Mouse (Mus musculus) heart, postnatal 4 days (tissue): ENCODE results near the gene Cd52. TPM values are rescaled to one million over a fixed set of nuclear protein-coding genes. Genes with fewer than 3 reads are reported as not detected.

Experiments used
- DNase-seq: peaks from one replicate; pipeline ENCODE4 v3.0.0; 2021
- total RNA-seq, 2 experiments: library from RNA; stranded (reverse); gene quantifications; 2 replicates each; pipeline ENCODE4 v1.2.3; 2021

The Cd52 gene
- total RNA-seq, 2 experiments from 2014 or later, result 4.3 to 5.6 TPM

DNA sequence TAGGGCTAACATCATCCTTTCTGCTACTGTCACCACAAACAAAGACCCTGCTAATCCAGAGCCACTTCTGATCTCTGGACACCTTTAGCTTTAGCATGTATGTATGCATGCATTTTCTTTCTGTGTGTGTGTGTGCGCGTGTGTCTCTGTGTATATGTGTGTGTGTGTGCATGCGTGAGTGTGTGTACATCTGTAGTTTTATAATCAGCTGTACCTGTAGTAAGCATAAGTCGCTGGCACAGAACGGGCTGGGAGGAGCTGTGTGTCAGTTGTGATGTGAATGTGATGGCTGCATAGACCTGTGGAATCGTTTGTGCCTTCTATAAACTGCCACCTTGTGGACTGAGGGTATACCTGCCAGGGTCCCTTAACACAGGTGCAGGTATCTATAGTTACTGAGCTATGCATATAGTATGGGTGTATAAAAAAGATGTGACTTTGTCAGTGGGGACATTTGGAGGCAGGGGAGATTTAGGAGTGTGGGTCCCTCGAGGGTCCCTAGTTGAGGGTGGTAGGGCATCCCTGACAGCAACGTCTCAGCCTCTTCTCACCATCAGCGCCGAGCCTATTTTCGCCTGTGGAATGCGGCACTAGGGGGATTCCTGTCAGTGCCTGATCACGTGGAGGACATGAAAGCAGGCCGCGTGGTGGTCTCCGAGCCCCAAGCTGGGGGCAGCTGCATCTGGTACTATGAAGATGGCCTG is 4.2 kb downstream of the Cd52 start:
- no peak for DNase-seq

DNA sequence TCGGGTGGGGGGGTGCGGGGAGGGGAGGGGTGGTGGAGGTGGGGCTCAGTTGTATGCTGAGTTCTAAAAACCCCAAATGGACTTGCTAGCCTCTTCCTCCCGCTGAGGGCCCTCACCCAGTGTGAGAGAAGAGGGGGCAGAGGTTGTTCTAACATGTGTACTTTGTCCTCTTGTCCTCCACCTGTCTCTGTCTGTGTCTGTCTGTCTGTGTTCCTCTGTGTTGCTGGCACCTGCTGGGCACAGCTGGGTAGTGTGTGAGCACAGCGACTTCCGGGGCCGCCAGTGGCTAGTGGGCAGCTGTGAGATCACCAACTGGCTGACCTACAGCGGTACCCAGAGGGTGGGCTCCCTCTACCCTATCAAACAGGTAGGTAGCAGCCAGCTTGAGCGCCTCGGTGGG is 5.9 kb downstream of the Cd52 start:
- DNase-seq, result no peak

DNA sequence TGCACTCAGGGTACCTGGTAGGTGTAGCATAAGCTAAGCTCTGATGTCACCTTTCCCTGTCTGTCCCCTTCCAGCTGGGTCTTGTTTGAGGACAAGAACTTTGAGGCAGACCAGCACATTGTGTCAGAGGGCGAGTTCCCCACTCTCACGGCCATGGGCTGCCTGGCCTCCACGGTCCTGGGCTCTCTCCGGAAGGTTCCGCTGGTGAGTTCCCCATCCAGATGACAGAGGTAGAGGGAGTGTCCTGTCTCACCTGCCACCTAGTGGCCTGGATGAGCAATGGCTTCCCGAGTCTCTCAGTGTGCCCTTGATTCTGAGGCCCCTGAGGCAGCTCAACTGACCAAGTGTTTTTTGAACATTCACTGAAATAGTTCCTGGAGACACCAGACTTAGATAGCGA is 7.5 kb downstream of the Cd52 start:
- DNase-seq, result peak; percentile 47

DNA sequence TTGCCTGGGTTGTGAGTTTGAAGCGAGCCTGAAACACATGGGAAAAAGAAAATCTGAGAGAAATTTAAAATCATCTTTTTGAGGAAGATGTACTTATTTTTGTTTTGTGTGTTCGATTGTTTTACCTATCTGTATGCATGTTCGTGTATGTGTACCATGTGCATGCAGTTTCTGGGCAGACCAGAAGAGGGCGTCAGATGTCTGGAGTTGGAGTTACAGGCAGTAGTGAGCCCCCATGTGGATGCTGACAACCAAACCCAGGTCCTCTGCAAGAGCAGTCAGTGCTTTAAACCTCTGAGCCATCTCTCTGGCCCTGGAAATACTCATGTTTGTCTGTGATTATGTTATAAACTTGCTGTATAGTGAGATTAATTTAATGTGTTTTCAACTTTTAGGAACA is 9.9 kb downstream of the Cd52 start:
- no peak for DNase-seq

DNA sequence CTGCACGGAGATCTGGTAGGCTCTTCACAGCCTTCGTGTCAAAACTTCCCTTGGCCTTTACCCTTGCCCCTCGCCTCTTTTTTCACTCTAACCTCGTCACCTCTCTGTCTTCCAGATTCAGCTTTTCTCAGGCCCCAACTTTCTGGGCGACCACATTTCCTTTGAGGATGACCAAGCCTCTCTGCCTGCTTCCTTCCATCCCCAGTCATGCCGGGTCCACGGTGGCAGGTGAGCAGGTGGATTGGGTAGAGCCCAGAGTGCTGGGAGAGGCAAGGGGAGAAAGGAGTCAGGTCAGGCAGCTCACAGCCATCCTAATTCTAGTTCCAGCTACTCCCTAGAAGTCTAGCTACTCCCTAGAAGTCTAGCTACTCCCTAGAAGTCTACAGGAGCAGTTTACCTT is 12.4 kb downstream of the Cd52 start:
- DNase-seq, result no peak

DNA sequence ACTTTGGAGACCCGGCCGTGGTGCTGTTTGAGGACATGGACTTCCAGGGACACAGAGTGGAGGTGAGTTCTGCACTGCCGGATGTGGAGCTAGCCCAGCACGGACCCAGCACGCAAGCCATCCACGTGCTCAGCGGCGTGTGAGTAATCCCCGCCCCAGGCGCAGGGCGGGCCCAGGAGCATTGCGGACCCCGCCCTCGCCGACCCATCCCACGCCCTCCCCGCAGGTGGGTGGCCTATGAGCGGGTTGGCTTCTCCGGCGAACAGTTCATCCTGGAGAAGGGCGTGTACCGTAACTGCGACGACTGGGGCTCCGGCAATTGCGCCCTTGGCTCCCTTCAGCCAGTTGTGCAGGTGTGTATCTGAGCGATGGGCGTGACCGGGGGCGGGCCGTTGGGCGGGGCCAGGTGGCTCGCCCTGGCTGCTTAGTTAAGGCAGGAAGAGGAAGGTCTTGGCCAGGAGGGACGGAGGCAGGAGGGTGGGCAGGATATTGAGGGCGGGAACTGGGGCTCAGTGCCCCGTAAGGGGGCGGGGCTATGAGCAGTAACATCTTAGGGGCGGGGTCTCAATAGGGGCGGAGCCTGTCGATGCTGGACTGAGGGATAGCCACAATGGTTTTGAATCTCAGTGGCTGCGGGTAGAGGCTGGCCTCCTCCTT is 13.0 kb downstream of the Cd52 start:
- peak; percentile 45 for DNase-seq

DNA sequence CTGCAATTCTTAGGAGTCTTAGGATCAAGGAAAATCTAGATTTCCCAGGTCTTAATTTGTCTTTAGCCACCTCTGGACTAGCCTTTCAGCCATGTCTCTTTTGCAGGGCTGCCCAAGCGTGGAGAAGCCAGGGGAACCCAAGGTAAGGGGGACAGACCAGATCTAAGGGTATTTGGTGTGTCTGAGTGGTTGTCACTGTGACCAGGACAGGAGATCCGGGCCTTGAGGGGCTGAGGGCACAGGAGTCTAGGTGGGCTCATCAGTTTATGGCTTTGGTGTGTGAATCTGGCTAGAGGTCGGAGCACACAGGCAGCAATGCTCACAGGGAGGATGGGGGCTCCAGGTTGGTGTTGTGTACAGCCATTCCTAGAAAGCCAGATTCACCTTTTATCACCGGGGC is 14.2 kb downstream of the Cd52 start:
- no peak for DNase-seq

DNA sequence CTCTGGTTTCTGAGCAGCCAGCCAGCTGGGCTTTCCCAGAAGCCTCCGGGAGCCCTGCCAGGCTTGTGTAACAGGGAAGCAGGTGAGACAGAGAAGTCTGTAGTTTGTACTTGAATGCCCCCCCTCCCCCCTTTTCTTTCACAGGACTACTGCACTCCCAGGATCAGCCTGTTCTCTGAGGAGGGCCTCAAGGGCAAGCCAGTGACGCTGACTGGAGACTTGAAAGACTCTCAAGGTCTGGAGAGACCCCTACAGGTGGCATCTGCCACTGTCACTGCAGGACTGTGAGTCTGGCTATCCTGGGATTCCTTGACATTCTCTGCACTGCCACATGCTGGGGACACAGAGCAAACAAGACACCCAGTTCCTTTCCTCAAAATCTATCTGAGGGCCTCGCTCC is 16.2 kb downstream of the Cd52 start:
- DNase-seq, result peak; percentile 68

DNA sequence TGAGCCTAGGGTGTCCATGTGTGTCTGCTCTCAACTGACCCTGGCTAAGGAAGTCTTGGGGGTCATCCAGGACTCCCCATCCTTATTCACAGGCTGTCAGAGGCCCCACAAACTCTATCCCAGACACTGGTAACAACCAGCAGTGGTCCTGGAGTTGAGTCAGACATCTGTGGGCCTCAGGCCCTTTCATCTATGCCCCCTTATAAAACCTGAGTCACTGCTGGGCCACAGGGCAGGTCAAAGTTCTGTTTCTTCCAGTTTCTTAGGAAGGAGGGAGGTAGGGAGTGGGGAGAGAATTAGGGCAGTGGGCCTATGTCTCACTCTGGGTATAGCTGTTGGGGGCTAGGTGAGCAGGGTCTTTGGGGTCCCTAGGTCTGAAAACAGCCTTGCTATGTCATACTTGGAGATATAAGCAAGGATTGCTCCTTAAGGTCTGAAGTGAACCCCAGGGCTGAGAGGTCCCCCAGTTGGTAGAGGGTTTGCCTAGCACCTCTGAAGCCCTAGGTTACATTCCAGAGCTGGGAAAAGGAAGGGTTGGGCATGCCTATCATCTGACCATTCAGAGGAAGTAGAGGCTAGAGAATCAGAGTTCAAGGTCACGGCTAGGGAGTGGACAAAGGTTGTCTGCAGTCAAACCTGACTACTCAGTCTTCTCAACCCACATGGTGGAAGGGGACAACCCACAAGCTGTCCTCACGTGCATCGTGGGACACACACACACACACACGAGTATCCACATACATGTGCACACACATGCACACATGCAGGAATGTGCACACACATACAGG is 25.9 kb downstream of the Cd52 start:
- no peak for DNase-seq

DNA sequence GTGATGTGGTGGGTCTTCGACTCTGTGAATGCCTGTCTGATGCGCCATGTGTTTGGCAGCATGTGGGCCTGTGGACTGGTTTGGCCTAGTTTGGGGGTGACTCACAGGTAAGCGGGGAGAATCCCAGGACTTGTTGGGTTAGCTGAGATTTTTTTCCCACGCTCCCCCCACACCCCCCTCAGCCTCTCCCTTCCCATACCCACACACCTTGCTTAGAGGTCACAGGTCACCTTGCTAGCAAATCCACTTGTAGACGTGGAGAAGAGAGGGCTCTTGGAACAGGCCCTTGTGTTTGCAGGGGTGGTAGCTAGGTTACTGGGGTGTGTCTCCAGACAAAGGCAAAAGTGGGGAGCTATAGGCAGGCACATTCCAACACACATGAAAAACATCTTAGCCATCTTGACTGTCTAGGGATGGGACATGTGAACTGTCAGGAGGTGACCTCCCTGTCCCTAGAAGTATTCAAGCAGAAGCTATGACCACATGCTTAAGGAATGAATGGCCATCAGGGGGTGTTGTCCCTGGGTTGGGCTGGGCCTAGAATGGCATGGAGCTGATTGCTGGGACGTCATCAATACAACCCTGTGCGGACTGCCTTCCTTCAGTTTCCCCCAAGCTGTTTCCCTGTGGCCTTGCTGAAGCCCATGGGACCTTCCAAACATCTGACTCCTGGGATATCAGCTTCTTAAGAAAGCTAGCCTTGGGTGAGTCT is 26.9 kb downstream of the Cd52 start:
- no peak for DNase-seq

DNA sequence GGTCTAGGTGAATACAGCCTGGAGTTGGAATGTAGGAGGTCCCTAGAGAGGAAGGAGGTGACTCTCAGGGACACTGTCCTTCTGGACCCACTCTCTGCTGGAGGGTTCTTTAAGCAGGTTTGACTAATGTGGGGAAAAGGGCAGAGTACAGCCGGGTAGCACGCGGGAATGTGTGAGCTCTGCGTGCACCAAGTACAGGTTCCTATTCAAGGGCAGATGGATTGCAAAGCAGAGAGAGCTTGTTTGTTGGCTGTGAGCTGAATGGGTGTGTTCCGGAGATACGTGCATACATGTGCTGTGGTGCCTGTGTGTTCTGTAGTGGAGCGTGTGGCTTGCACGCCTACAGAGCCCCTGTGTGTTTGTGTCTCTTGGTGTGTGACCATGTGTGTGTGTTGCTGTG is 27.5 kb downstream of the Cd52 start:
- no peak for DNase-seq

DNA sequence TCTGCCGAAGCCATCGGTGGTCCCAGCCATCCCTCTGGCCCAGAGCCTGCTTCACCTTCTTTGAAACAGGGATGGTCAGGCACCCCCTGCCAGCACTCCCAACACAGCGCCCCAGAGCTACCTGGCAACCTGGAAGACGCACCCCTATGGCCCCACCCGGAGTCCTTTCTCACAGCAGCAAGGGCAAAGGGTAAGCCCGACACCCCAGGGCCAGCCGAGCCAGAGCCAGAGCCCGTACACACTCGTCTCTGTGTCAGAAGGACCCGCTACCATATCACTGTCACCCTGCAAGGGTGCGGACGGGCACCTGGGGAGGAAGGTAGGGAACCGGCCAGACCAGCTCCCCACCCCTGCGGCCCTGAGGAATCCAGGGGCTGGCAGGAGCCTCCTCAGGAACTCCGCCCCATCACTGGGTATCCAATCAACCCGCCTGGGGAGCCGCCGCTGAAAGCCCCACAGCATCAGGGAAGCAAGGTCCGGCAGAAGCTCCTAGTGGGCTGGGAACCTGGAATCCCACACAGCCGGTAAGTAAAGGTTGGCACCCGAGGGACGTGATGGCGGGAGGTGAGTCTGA is 29.4 kb downstream of the Cd52 start:
- no peak for DNase-seq

DNA sequence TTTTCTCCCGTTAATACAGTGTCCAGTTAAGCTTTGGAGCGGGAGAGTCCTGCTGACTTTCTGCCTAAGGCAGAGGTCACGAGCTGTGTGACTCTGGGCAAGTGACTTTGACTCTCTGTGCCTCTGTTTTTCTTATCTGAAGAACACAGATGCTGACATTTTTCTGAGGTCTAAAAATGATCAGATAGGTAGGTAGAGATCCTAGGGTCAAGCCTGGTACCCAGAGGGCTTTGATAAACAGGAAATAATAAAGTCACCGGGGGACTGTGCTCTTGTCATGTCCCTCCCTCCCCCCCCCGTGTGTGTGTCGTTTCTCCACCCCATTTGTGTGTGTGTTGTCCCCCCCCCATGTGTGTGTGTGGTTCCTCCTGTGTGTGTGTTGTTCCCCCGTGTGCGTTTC is 32.3 kb downstream of the Cd52 start:
- no peak for DNase-seq

DNA sequence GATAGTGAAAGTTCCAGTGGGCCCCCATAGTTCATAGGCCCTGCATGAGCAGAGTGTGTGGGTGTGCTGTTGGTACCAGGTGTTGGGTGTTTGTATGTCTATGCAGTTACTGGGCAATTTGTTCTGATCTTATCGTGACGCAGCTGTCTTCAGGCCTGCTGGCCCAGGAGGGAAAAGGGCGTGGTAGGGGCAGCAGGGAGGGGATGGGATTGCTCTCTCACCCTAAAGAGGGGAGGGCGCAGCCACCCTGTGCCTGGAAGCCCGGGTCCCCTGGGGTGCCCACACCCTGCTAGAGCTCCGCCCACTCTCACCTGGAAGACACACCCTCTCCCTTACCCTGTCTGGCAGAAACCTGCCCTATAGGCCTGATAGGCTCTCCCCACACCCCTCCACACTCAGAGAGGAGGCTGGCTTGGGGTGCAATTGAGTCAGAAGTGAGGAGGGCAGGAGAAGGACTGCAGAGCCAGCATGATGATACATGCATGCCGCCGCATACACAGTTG is 32.9 kb downstream of the Cd52 start:
- DNase-seq, result no peak

DNA sequence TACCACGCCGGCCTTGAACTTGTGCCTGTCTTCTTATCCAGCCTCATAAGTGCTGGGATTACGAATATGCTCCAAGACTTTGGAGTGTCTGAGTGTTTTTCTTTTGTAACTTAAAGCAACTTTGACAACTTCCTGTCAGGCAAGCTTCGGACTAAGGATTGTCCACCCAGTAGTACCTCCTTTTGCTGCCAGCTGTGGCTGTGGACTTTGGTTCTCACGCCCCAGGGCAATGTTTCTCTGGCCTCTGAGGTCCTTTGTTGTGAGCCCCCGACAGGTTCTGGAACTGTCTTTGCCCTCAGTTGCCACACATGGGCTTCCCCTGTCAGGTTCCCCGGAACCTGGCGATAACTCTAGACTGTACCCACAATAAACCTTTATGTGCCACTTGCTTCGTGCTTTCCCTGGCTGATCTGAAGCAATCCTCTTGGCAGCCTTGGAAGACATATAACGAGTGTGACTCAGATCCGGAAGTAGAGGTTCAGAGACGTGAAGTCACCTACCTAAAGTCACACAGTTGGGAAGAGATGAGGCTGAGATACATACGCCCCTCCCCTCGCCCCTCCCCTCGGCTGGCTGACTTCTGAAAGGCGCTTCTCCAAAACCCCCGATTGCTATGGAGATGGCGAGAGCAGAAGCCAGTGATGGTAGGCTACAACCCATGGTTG is 33.6 kb downstream of the Cd52 start:
- no peak for DNase-seq

DNA sequence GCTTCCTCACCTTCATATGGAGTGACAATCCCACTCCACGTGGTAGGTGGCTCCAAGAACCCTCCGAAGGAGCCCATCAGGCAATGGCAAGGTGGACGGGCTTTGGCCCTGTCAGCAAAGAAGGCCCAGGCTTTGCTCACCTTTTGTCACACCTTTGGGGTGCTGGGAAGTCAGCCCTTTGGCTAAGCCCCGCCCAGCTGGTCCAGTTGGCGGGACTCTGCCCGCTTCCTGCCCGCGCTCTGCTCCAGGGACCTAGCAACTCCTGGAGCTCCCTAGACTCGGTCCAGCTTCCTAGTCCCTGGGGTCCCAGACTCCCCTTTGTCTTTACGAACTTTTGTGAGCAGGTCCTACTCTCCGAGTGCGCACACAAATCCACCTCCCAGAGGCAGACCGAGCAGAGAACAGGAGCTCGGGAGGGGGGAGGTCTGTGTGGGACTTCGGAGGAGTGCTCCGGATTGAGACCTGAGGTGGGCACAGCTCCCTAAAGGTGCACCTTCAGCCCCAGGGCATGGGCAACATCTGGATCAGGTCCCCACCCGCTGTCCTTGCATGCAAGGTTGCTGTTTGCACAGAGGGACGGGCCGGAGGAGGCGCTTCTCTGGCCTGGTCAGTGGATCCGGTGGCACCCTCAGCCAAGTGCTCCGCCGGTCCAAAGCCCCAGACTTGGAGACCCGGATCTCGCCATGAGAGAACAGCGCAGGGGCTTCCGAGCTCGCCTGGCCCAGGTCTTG is 34.6 kb downstream of the Cd52 start, which contains the start of gene Crybg2:
Gene Crybg2, plus strand, starts transcription at position 681 of the 731 bp plus-strand sequence.
- DNase-seq, result no peak

DNA sequence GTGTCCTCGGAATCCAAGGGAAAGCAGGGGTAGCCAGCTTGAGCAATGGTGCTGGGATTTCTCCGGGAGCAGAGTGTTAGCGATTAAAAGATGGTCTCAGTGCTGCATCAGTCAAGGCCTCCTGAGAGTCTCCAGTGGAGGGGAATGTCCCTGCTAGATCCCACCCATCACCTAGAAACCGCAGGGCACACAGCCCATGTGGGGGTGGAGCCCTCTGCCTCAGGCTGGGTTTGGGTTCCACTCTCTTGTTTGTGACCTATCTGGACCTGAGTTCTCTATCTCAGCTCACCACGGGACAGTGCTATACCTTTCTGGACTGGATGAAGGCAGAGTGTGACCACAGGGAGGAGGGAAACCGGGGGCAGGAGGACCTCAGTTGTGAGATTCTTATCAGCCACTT is 36.0 kb downstream of the Cd52 start:
- DNase-seq, result no peak

DNA sequence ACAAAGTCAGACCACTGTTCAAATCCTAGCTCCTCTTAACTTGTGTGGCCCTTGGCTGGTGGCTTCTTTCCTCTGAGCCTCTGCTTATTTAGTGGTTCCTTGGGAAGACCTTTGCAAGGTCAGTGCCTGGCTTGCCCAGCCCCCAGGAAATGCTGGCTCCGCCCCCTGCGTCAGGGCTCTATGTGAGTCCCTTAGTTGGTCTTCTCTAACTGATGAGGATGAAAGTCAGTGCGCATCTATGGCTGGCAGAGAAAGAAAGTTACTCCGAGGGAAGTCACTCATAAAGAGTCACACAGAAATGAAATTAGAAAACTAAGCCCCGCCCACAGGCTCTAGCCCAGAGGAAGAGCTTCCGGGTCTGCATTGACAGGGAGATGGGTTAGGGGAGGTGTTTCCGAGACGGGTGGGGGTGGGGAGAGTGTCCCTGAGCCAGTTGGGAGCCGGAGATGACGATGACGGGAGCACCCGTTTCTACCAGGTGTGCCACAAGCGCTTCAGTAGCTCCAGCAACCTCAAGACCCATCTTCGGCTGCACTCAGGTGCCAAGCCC is 36.6 kb downstream of the Cd52 start:
- DNase-seq, result no peak

DNA sequence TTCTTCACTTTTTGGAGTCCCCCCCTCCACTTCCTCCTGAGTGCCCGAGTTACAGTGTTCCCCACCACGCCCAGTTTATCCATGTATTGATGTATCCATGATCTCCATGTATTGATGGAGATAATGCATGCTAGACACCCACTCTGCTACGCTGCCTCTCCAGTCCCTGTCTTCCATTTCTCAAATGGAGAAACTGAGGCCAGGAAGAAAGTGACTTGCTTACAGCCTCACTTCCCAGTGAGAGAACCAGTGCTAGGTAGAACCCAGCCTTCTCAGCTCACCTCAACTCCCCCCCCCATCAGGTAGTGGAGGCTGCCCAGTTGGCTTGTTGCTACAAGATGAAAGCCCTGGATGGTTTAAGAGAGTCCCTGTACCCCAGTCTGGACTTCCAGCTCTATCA is 41.3 kb downstream of the Cd52 start, which contains the start of gene Zfp683:
Gene Zfp683, plus strand, starts transcription at position 301 of the 400 bp plus-strand sequence.
- no peak for DNase-seq

DNA sequence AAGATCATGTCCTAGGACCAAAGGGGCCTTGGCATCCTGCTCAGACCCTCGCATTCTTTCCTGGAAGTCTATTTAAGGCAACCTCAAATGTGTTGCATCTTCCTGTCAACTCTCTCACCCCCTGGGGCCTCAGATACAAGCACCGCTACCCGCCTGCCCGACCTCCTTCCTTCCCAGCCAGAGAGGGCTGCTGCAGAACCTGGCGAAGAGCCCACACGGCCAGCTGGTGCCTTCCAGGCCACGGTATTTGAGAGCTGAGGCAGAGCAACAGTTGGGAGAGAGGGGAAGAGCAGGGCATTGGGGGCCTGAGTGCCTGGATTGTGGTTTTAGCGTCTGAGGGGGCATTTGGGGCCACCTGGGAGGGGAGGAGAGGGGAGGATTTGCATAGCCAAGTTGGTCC is 42.3 kb downstream of the Cd52 start:
- DNase-seq, result peak; percentile 76

DNA sequence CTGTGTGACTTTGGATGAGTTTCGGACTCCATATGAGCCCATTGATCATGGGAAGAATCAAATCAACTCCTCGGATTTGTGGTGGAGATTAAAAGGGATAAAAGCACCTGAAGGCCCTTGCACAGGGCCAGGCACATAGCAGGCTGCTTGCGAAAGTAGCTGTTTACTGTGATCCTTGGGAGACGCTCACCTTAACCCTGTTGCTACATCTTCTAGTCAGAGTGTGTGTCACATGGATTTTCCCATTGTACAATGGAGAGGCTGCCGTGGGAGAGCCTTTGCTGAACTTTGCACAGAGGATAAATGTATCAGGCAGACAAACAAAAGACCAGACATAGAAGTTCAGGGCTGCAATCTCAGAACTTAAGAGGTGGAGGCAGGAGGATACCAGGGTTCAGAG is 43.0 kb downstream of the Cd52 start:
- no peak for DNase-seq
